8 mouse cellular contexts compared by ENCODE assay signal in the genomic region with DNA sequence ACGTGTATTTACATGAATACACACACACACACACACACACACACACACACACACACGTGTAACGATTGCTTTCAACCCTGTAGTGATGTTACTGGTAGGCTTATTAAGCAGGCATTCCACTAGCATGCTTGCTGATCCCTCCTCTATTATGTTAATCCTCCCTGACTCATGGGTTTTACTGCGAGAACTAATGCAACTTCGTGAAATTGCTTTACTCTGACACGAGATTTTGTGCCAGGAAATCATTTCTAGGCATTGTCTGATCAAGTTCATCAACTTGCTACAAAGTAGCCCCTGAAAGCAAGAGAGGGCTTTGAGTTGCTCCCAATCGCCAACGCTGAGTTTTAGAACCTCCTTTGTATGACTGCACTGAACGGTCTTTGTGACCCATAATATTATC.
A peak's percentile ranks its signal among the peaks of the same experiment; 100 is the strongest.
DNase-seq lines count a peak whose midpoint lies in the region; ATAC-seq and TF ChIP-seq lines count a peak whose summit lies in the region.

No protein-coding gene starts in this region.

- no peak overlapping the region for H3ac ChIP-seq in myocyte (ENCODE audit: control insufficient read depth, insufficient read length)

- H3K9me3 ChIP-seq in hindbrain, embryonic 14.5 days (ENCODE audit: control insufficient read depth, low read length) = no peaks in the 10 kb centered on the region

- no peak for TF ChIP-seq POLR2A in embryonic fibroblast, embryonic 13.5 days (IDR thresholded peaks at IDR 0.05; ENCODE audit: low read depth, low read length)
- TF ChIP-seq POLR2A in myocyte (IDR thresholded peaks at IDR 0.05; ENCODE audit: insufficient read length, low read depth) = no peak

- H3K27ac ChIP-seq in gastrocnemius, adult 2 months = 0 out of 2 replicates have a peak overlapping the region, but pooled peaks have one; percentile 16
- H3K27ac ChIP-seq in embryonic fibroblast, embryonic 13.5 days (ENCODE audit: insufficient read depth, low read length) = peak overlapping the region; percentile 81
- peak overlapping the region; percentile 41; the same call in 1 of the 2 replicates for H3K27ac ChIP-seq in hindbrain, embryonic 14.5 days

- peaks cover 24% of the 10 kb centered on the region for H3K4me1 ChIP-seq in embryonic fibroblast, embryonic 13.5 days (ENCODE audit: control insufficient read depth, insufficient read depth, low read length)
- peaks cover 29% of the 10 kb centered on the region for H3K4me1 ChIP-seq in hindbrain, embryonic 14.5 days (replicated peaks; ENCODE audit: control insufficient read depth, insufficient read depth, low read length)

- no peaks in the 10 kb centered on the region for H3K79me2 ChIP-seq in myocyte (ENCODE audit: control insufficient read depth, insufficient read depth)

- TF ChIP-seq CTCF in gastrocnemius, adult 2 months (IDR thresholded peaks at IDR 0.05) = no peak
- no peak for TF ChIP-seq CTCF in embryonic fibroblast, embryonic 13.5 days (IDR thresholded peaks at IDR 0.05; ENCODE audit: borderline replicate concordance, insufficient read depth, low read length)

- 0 out of 2 replicates have a peak overlapping the region, but pooled peaks have one; percentile 10 for H3K4me2 ChIP-seq in hindbrain, embryonic 14.5 days (replicated peaks)
- peak overlapping the region; percentile 65 for H3K4me2 ChIP-seq in myocyte (ENCODE audit: low read depth)

- 30% methylated on average over 9 of the region's 9 CpGs for WGBS in hindbrain, embryonic 14.5 days

- no peak for DNase-seq in gastrocnemius, adult 2 months
- DNase-seq in gastrocnemius, postnatal 25 days = no peak
- no peak for DNase-seq in hindbrain, embryonic 14.5 days (ENCODE audit: low spot score)
- no peak for DNase-seq in gastrocnemius, adult 8-10 months (ENCODE audit: low spot score in 2 of 2)
- no peak for DNase-seq in frontal cortex, adult 2 months (ENCODE audit: extremely low spot score in 1 of 2, low spot score in 1 of 2)

- no peaks in the 10 kb centered on the region for H3K27me3 ChIP-seq in hindbrain, embryonic 14.5 days (ENCODE audit: control insufficient read depth, insufficient read depth, low read length)
- no peaks in the 10 kb centered on the region for H3K27me3 ChIP-seq in myocyte (ENCODE audit: control insufficient read depth, insufficient read depth, insufficient read length)

- intact Hi-C loops in gastrocnemius, adult 2 months (cut with DNase I) = loop anchor here (1.0 to 2.0 kb wide), 3 partner anchors 64 to 330 kb away; no protein-coding TSS in a partner anchor

- ATAC-seq in hindbrain, embryonic 14.5 days (ENCODE audit: low FRiP score) = no peak
- no peak for ATAC-seq in megakaryocyte-erythroid progenitor cell, adult 5-6 weeks (replicated peaks; ENCODE audit: low FRiP score, low TSS enrichment, poor library complexity, severe bottlenecking)

- peak overlapping the region; percentile 23 for H3K4me3 ChIP-seq in gastrocnemius, adult 2 months
- no peak overlapping the region for H3K4me3 ChIP-seq in embryonic fibroblast, embryonic 13.5 days (ENCODE audit: insufficient read depth, low read length)
- H3K4me3 ChIP-seq in hindbrain, embryonic 14.5 days (replicated peaks; ENCODE audit: low read length) = no peak overlapping the region
- no peak overlapping the region for H3K4me3 ChIP-seq in myocyte

- H3K9ac ChIP-seq in hindbrain, embryonic 14.5 days = no peak overlapping the region

- no peaks in the 10 kb centered on the region for H3K36me3 ChIP-seq in hindbrain, embryonic 14.5 days (replicated peaks; ENCODE audit: control insufficient read depth, insufficient read depth)
- no peaks in the 10 kb centered on the region for H3K36me3 ChIP-seq in myocyte (ENCODE audit: control insufficient read depth, insufficient read depth)

TF ChIP-seq in myocyte, 11 proteins besides CTCF, POLR2A, EP300 and RAD21:
- TF ChIP-seq MYOG (IDR thresholded peaks at IDR 0.05; ENCODE audit: control insufficient read depth in 1 of 3, insufficient read depth in 1 of 3, insufficient read length in 2 of 3, low read depth in 2 of 3) = no peak
- TF ChIP-seq POLR2AphosphoS2 (IDR thresholded peaks at IDR 0.05; ENCODE audit: insufficient read length, low read depth) = no peak
- TF ChIP-seq USF1 (IDR thresholded peaks at IDR 0.05; ENCODE audit: low read depth) = no peak
- no peak for TF ChIP-seq MAX (IDR thresholded peaks at IDR 0.05; ENCODE audit: low read depth)
- TF ChIP-seq TCF12 (IDR thresholded peaks at IDR 0.05; ENCODE audit: insufficient read depth, poor library complexity, severe bottlenecking) = no peak
- TF ChIP-seq MYOD1 (IDR thresholded peaks at IDR 0.05; ENCODE audit: control insufficient read depth in 1 of 3, insufficient read length in 2 of 3, low read depth in 2 of 3) = no peak
- TF ChIP-seq TCF3 (IDR thresholded peaks at IDR 0.05; ENCODE audit: insufficient read length, low read depth) = no peak
- peak; percentile 74; the same call in 1 of the 2 replicates for TF ChIP-seq CEBPB (IDR thresholded peaks at IDR 0.05; ENCODE audit: insufficient read depth, poor library complexity, severe bottlenecking)

Comparison
In these comparisons a context has a peak if more than half of its experiments do, and no peak if none do; other contexts are left out.
1. H3K27ac ChIP-seq: peak in every context shown above with its lines; median percentile 81 in embryonic fibroblast, embryonic 13.5 days; 41 in hindbrain, embryonic 14.5 days; 16 in gastrocnemius, adult 2 months.